Comparison of ENCODE assay signal across 1 mouse cellular context in genomic region chr15:102557580-102557979, GRCm38 (mm10).
TF ChIP-seq lines count a peak whose summit lies in the region.

No protein-coding gene starts in this region.

TF ChIP-seq in CH12.LX, 34 proteins besides CTCF, POLR2A, EP300 and RAD21:
- TF ChIP-seq IRF4 (IDR thresholded peaks at IDR 0.05; ENCODE audit: low read depth, low read length) (no peak), PAX5 (IDR thresholded peaks at IDR 0.05; ENCODE audit: low read length) (no peak), ELF1 (IDR thresholded peaks at IDR 0.05; ENCODE audit: low read depth, low read length) (no peak), ZMIZ1 (IDR thresholded peaks at IDR 0.05; ENCODE audit: low read depth, low read length) (no peak), BHLHE40 (IDR thresholded peaks at IDR 0.05; ENCODE audit: low read depth, low read length) (no peak), CHD2 (IDR thresholded peaks at IDR 0.05; ENCODE audit: low read length) (no peak), TCF12 (IDR thresholded peaks at IDR 0.05; ENCODE audit: low read depth, low read length) (no peak), ZC3H11A (IDR thresholded peaks at IDR 0.05; ENCODE audit: low read depth, low read length) (no peak), MYC (IDR thresholded peaks at IDR 0.05; ENCODE audit: low read depth, low read length) (no peak)
